Mouse (Mus musculus): ENCODE measurements at regions not wholly inside any gene's neighbourhood (a gene's known extent, or its start where the extent isn't known, plus 50 kb on each side); places are given as distances from the start of the nearest gene placed in this dataset.

GRCm38 (mm10) chr8:10931266-10931665 lies 77.0 kb downstream of the Irs2 start:
- no peak for ATAC-seq (replicated peaks; ENCODE audit: insufficient number of reproducible peaks, low FRiP score, low TSS enrichment, poor library complexity, severe bottlenecking)

GRCm38 (mm10) chr8:10928836-10929235 lies 79.4 kb downstream of the Irs2 start:
- ATAC-seq (replicated peaks; ENCODE audit: insufficient number of reproducible peaks, low FRiP score, low TSS enrichment, poor library complexity, severe bottlenecking), result no peak

- no peak for ATAC-seq (replicated peaks; ENCODE audit: insufficient number of reproducible peaks, low FRiP score, low TSS enrichment, poor library complexity, severe bottlenecking)
Observed at GRCm38 (mm10) chr8:10928342-10928794, 79.9 kb downstream of the Irs2 start.

- ATAC-seq (replicated peaks; ENCODE audit: insufficient number of reproducible peaks, low FRiP score, low TSS enrichment, poor library complexity, severe bottlenecking), result no peak
Observed at GRCm38 (mm10) chr8:10927187-10927586, 81.1 kb downstream of the Irs2 start.

GRCm38 (mm10) chr8:10926518-10926915 lies 81.7 kb downstream of the Irs2 start:
- no peak for ATAC-seq (replicated peaks; ENCODE audit: insufficient number of reproducible peaks, low FRiP score, low TSS enrichment, poor library complexity, severe bottlenecking)

- no peak for ATAC-seq (replicated peaks; ENCODE audit: insufficient number of reproducible peaks, low FRiP score, low TSS enrichment, poor library complexity, severe bottlenecking)
Observed at GRCm38 (mm10) chr8:10925582-10926517, 82.4 kb downstream of the Irs2 start.

GRCm38 (mm10) chr8:10924526-10925199 lies 83.6 kb downstream of the Irs2 start:
- ATAC-seq (replicated peaks; ENCODE audit: insufficient number of reproducible peaks, low FRiP score, low TSS enrichment, poor library complexity, severe bottlenecking), result peak; percentile 82

GRCm38 (mm10) chr8:10924001-10924490 lies 84.2 kb downstream of the Irs2 start:
- no peak for ATAC-seq (replicated peaks; ENCODE audit: insufficient number of reproducible peaks, low FRiP score, low TSS enrichment, poor library complexity, severe bottlenecking)

- ATAC-seq (replicated peaks; ENCODE audit: insufficient number of reproducible peaks, low FRiP score, low TSS enrichment, poor library complexity, severe bottlenecking), result no peak
Observed at GRCm38 (mm10) chr8:10923071-10924000, 84.9 kb downstream of the Irs2 start.

- ATAC-seq (replicated peaks; ENCODE audit: insufficient number of reproducible peaks, low FRiP score, low TSS enrichment, poor library complexity, severe bottlenecking), result no peak
Observed at GRCm38 (mm10) chr8:10922209-10923030, 85.8 kb downstream of the Irs2 start.

- no peak for ATAC-seq (replicated peaks; ENCODE audit: insufficient number of reproducible peaks, low FRiP score, low TSS enrichment, poor library complexity, severe bottlenecking)
Observed at GRCm38 (mm10) chr8:10921439-10922191, 86.6 kb downstream of the Irs2 start.

GRCm38 (mm10) chr8:10919620-10920019 lies 88.6 kb downstream of the Irs2 start:
- ATAC-seq (replicated peaks; ENCODE audit: insufficient number of reproducible peaks, low FRiP score, low TSS enrichment, poor library complexity, severe bottlenecking), result no peak

GRCm38 (mm10) chr8:10918403-10919035 lies 89.7 kb downstream of the Irs2 start:
- ATAC-seq (replicated peaks; ENCODE audit: insufficient number of reproducible peaks, low FRiP score, low TSS enrichment, poor library complexity, severe bottlenecking), result no peak

- ATAC-seq (replicated peaks; ENCODE audit: insufficient number of reproducible peaks, low FRiP score, low TSS enrichment, poor library complexity, severe bottlenecking), result no peak
Observed at GRCm38 (mm10) chr8:10914616-10915015, 93.6 kb downstream of the Irs2 start.

- ATAC-seq (replicated peaks; ENCODE audit: insufficient number of reproducible peaks, low FRiP score, low TSS enrichment, poor library complexity, severe bottlenecking), result no peak
Observed at GRCm38 (mm10) chr8:10912436-10912835, 95.8 kb downstream of the Irs2 start.

- ATAC-seq (replicated peaks; ENCODE audit: insufficient number of reproducible peaks, low FRiP score, low TSS enrichment, poor library complexity, severe bottlenecking), result no peak
Observed at GRCm38 (mm10) chr8:10911371-10911770, 96.9 kb downstream of the Irs2 start.

- no peak for ATAC-seq (replicated peaks; ENCODE audit: insufficient number of reproducible peaks, low FRiP score, low TSS enrichment, poor library complexity, severe bottlenecking)
Observed at GRCm38 (mm10) chr8:10910954-10911353, 97.3 kb downstream of the Irs2 start.
